Mouse (Mus musculus) skeletal muscle tissue, postnatal 0 days (tissue): ENCODE results near the gene Nrarp. TPM values are rescaled to one million over a fixed set of nuclear protein-coding genes. Genes with fewer than 3 reads are reported as not detected.

ENCODE experiments used
- polyA plus RNA-seq: library from polyadenylated mRNA; unstranded; fragments of >200 nt; fragmentation: Nextera tagmentation; extraction: Ambion mirVana; gene quantifications from 2 replicates; pipeline ENCODE4 v1.2.1, GENCODE M21; 2015

The Nrarp gene
- 9.5 and 13.8 TPM in 2 replicates for polyA plus RNA-seq

GRCm38 (mm10) chr2:25180478-25180903 lies at the start of gene Nrarp:
Gene Nrarp, plus strand, starts transcription at chr2:25180758.

GRCm38 (mm10) chr2:25196172-25196954 lies 15.8 kb downstream of the Nrarp start, which contains the start of gene Tor4a:
Gene Tor4a, minus strand, starts transcription at chr2:25196886.

GRCm38 (mm10) chr2:25211121-25211670 lies 30.6 kb downstream of the Nrarp start, which contains the start of gene Nelfb:
Gene Nelfb, minus strand, starts transcription at chr2:25211489.

GRCm38 (mm10) chr2:25214444-25214843 lies 33.9 kb downstream of the Nrarp start, which contains the start of gene Stpg3:
Gene Stpg3, minus strand, starts transcription at chr2:25214637.

GRCm38 (mm10) chr2:25218445-25218844 lies 37.9 kb downstream of the Nrarp start, which contains the start of gene Fam166a:
Gene Fam166a, plus strand, starts transcription at chr2:25218745.

GRCm38 (mm10) chr2:25224492-25224765 lies 43.9 kb downstream of the Nrarp start, which contains the start of gene Tubb4b:
Gene Tubb4b, minus strand, starts transcription at chr2:25224702.

Other genes starting within 250 kb of the Nrarp start
- 16.4 and 17.6 TPM in 2 replicates for gene Arrdc1, start 245.5 kb upstream of the Nrarp start, polyA plus RNA-seq
- 6.0 and 7.3 TPM in 2 replicates for gene Zmynd19, start 231.0 kb upstream of the Nrarp start, polyA plus RNA-seq
- gene Dph7, start 218.4 kb upstream of the Nrarp start, polyA plus RNA-seq: 10.7 and 11.1 TPM in 2 replicates
- 125 and 128 TPM in 2 replicates for gene Mrpl41, start 205.7 kb upstream of the Nrarp start, polyA plus RNA-seq
- gene Pnpla7, start 204.7 kb upstream of the Nrarp start, polyA plus RNA-seq: 8.0 and 9.6 TPM in 2 replicates
- 33.9 and 34.8 TPM in 2 replicates for gene Nsmf, start 126.4 kb upstream of the Nrarp start, polyA plus RNA-seq
- not detected in 2 replicates for gene Entpd8, start 100.5 kb upstream of the Nrarp start, polyA plus RNA-seq
- 0.17 TPM in 1 of 2 replicates, not detected in the other for gene Noxa1, start 85.6 kb upstream of the Nrarp start, polyA plus RNA-seq
- gene Tor4a, start 16.1 kb downstream of the Nrarp start, polyA plus RNA-seq: 2.5 and 3.6 TPM in 2 replicates
- gene Nelfb, start 30.7 kb downstream of the Nrarp start, polyA plus RNA-seq: 42.2 and 43.2 TPM in 2 replicates
- gene Stpg3, start 33.9 kb downstream of the Nrarp start, polyA plus RNA-seq: not detected in 2 replicates
- gene Fam166a, start 38.0 kb downstream of the Nrarp start, polyA plus RNA-seq: 0.19 TPM in 1 of 2 replicates, not detected in the other
- 141 and 191 TPM in 2 replicates for gene Tubb4b, start 43.9 kb downstream of the Nrarp start, polyA plus RNA-seq
- not detected in 2 replicates for gene Slc34a3, start 53.6 kb downstream of the Nrarp start, polyA plus RNA-seq
- not detected in 2 replicates for gene Rnf224, start 56.0 kb downstream of the Nrarp start, polyA plus RNA-seq
- 0.50 and 1.5 TPM in 2 replicates for gene Rnf208, start 61.5 kb downstream of the Nrarp start, polyA plus RNA-seq
- 8.6 TPM in 1 of 2 replicates, not detected in the other for gene Cysrt1, start 61.7 kb downstream of the Nrarp start, polyA plus RNA-seq
- 1.2 and 2.0 TPM in 2 replicates for gene AL732309.1, start 66.1 kb downstream of the Nrarp start, polyA plus RNA-seq
- gene Tmem203, start 74.7 kb downstream of the Nrarp start, polyA plus RNA-seq: 27.2 and 29.6 TPM in 2 replicates
- gene Tprn, start 81.9 kb downstream of the Nrarp start, polyA plus RNA-seq: 3.0 and 3.9 TPM in 2 replicates
- gene Ssna1, start 91.7 kb downstream of the Nrarp start, polyA plus RNA-seq: 102 and 122 TPM in 2 replicates
- 51.7 and 54.8 TPM in 2 replicates for gene Anapc2, start 91.7 kb downstream of the Nrarp start, polyA plus RNA-seq
- not detected in 2 replicates for gene Tmem210, start 107.4 kb downstream of the Nrarp start, polyA plus RNA-seq
- gene Lrrc26, start 109.2 kb downstream of the Nrarp start, polyA plus RNA-seq: 0.12 and 0.15 TPM in 2 replicates
- not detected in 2 replicates for gene Grin1, start 138.4 kb downstream of the Nrarp start, polyA plus RNA-seq
- 29.6 and 33.0 TPM in 2 replicates for gene Man1b1, start 151.6 kb downstream of the Nrarp start, polyA plus RNA-seq
- 8.7 and 10.9 TPM in 2 replicates for gene Dpp7, start 175.6 kb downstream of the Nrarp start, polyA plus RNA-seq
- 12.4 and 16.8 TPM in 2 replicates for gene Uap1l1, start 184.9 kb downstream of the Nrarp start, polyA plus RNA-seq
- 5.8 and 6.4 TPM in 2 replicates for gene Sapcd2, start 191.6 kb downstream of the Nrarp start, polyA plus RNA-seq
- 30.8 and 32.7 TPM in 2 replicates for gene Entpd2, start 215.1 kb downstream of the Nrarp start, polyA plus RNA-seq
- 19.3 and 28.5 TPM in 2 replicates for gene Npdc1, start 218.6 kb downstream of the Nrarp start, polyA plus RNA-seq
- gene Fut7, start 242.5 kb downstream of the Nrarp start, polyA plus RNA-seq: 0.06 TPM in 1 of 2 replicates, not detected in the other
- gene Abca2, start 247.9 kb downstream of the Nrarp start, polyA plus RNA-seq: 1.2 and 1.6 TPM in 2 replicates